Mouse (Mus musculus) MEL (cell line): Measurements from ENCODE around the gene Cdc42bpb. TPM values are rescaled to one million over a fixed set of nuclear protein-coding genes. Genes with fewer than 3 reads are reported as not detected.

Experiments
- DNase-seq: peaks from one replicate; pipeline ENCODE4 v3.0.0; 2011; ENCODE audit warnings: low read depth, low spot score
- H3K27ac ChIP-seq: 2 replicates; pipeline ENCODE4 v1.5.1; 2012; ENCODE audit warnings: low read depth, mild to moderate bottlenecking, control low read depth, low read length, moderate library complexity; ENCODE audit not compliant: control insufficient read depth
- H3K27me3 ChIP-seq, 2 experiments: fragments of 150-350 bp in 1 of 2; sonication (generic) in 1 of 2; 2 replicates each; pipeline ENCODE4 v1.6.1; 2012; ENCODE audit warnings: low read length in 2 of 2, mild to moderate bottlenecking in 2 of 2, improper control_type of control experiment in 1 of 2, moderate library complexity in 1 of 2; ENCODE audit not compliant: insufficient read depth in 2 of 2, control insufficient read depth in 1 of 2
- H3K36me3 ChIP-seq, 2 experiments: 2 replicates each; pipeline ENCODE4 v1.6.1; 2012 to 2014; ENCODE audit warnings: low read length in 2 of 2, improper control_type of control experiment in 1 of 2, inconsistent platforms in 1 of 2, mild to moderate bottlenecking in 1 of 2; ENCODE audit not compliant: insufficient read depth in 2 of 2, control insufficient read depth in 1 of 2
- H3K4me1 ChIP-seq, 2 experiments: fragments of 150-350 bp in 1 of 2; sonication (generic) in 1 of 2; 2 replicates each; pipeline ENCODE4 v1.6.1; 2012; ENCODE audit warnings: low read length in 2 of 2, improper control_type of control experiment in 1 of 2, mild to moderate bottlenecking in 1 of 2; ENCODE audit not compliant: insufficient read depth in 2 of 2, control insufficient read depth in 1 of 2
- H3K4me3 ChIP-seq, 2 experiments: fragments of 150-350 bp in 1 of 2; sonication (generic) in 1 of 2; 2 replicates each; pipeline ENCODE4 v1.5.1; 2012; ENCODE audit warnings: low read depth in 2 of 2, low read length in 2 of 2, mild to moderate bottlenecking in 2 of 2, moderate library complexity in 2 of 2, control low read depth in 1 of 2, improper control_type of control experiment in 1 of 2; ENCODE audit not compliant: control insufficient read depth in 1 of 2, insufficient read depth in 1 of 2
- H3K79me2 ChIP-seq: 2 replicates; pipeline ENCODE4 v1.6.1; 2012; ENCODE audit warnings: mild to moderate bottlenecking, low read length, moderate library complexity; ENCODE audit not compliant: control insufficient read depth, poor library complexity, insufficient read depth
- H3K9ac ChIP-seq: 2 replicates; pipeline ENCODE4 v1.6.1; 2012; ENCODE audit warnings: low read depth, mild to moderate bottlenecking, control low read depth, low read length, moderate library complexity; ENCODE audit not compliant: control insufficient read depth, poor library complexity, severe bottlenecking
- H3K9me3 ChIP-seq: fragments of 150-350 bp; sonication (generic); replicated peaks from 2 replicates; pipeline ENCODE4 v1.6.1; 2012; ENCODE audit warnings: mild to moderate bottlenecking, low read length, improper control_type of control experiment, moderate library complexity; ENCODE audit not compliant: insufficient read depth
- CHD1 ChIP-seq: IDR thresholded peaks from 2 replicates; pipeline ENCODE4 v1.6.1; 2012; ENCODE audit warnings: low read depth, mild to moderate bottlenecking, inconsistent platforms, low read length, improper control_type of control experiment
- CTCF ChIP-seq, 3 experiments: IDR thresholded peaks in 2 of 3; conservative IDR thresholded peaks in 1 of 3; 2 replicates each; pipeline ENCODE4 v1.5.1; 2011 to 2012; ENCODE audit warnings: low read length in 3 of 3, low read depth in 2 of 3, mild to moderate bottlenecking in 2 of 3, improper control_type of control experiment in 1 of 3, inconsistent platforms in 1 of 3, mixed read lengths in 1 of 3, moderate library complexity in 1 of 3; ENCODE audit not compliant: control insufficient read depth in 1 of 3, insufficient read depth in 1 of 3, poor library complexity in 1 of 3, severe bottlenecking in 1 of 3
- EP300 ChIP-seq, 2 experiments: IDR thresholded peaks; 2 replicates each; pipeline ENCODE4 v1.6.1; 2011; ENCODE audit warnings: improper control_type of control experiment in 2 of 2, low read length in 2 of 2, low read depth in 1 of 2, mild to moderate bottlenecking in 1 of 2
- ETS1 ChIP-seq: IDR thresholded peaks from 2 replicates; pipeline ENCODE4 v1.6.1; 2012; ENCODE audit warnings: low read depth, mild to moderate bottlenecking, inconsistent platforms, low read length, improper control_type of control experiment, moderate library complexity
- GABPA ChIP-seq: IDR thresholded peaks from 2 replicates; pipeline ENCODE4 v1.6.1; 2012; ENCODE audit warnings: low read depth, mild to moderate bottlenecking, inconsistent platforms, low read length, improper control_type of control experiment, moderate library complexity
- HCFC1 ChIP-seq: IDR thresholded peaks from 2 replicates; pipeline ENCODE4 v1.6.1; 2012; ENCODE audit warnings: low read depth, mild to moderate bottlenecking, inconsistent platforms, low read length, improper control_type of control experiment, moderate library complexity
- KAT2A ChIP-seq: conservative IDR thresholded peaks from 2 replicates; pipeline ENCODE4 v1.6.1; 2012; ENCODE audit warnings: low read depth, low read length, improper control_type of control experiment, inconsistent platforms
- MAFK ChIP-seq: IDR thresholded peaks from 2 replicates; pipeline ENCODE4 v1.6.1; 2011; ENCODE audit warnings: low read depth, mild to moderate bottlenecking, low read length, improper control_type of control experiment, borderline replicate concordance
- MAX ChIP-seq: IDR thresholded peaks from 2 replicates; pipeline ENCODE4 v1.6.1; 2011; ENCODE audit warnings: low read length, improper control_type of control experiment
- MAZ ChIP-seq: IDR thresholded peaks from 2 replicates; pipeline ENCODE4 v1.6.1; 2012; ENCODE audit warnings: low read depth, mild to moderate bottlenecking, inconsistent platforms, low read length, improper control_type of control experiment
- MYC ChIP-seq: IDR thresholded peaks from 2 replicates; pipeline ENCODE4 v1.6.1; 2011; ENCODE audit warnings: low read depth, mild to moderate bottlenecking, low read length, improper control_type of control experiment, moderate library complexity
- NRF1 ChIP-seq: IDR thresholded peaks from 2 replicates; pipeline ENCODE4 v1.6.1; 2014; ENCODE audit warnings: low read depth, mild to moderate bottlenecking, inconsistent platforms, low read length, improper control_type of control experiment, moderate library complexity; ENCODE audit not compliant: poor library complexity, insufficient read depth, severe bottlenecking
- POLR2AphosphoS2 ChIP-seq: IDR thresholded peaks from 2 replicates; pipeline ENCODE4 v1.6.1; 2011; ENCODE audit warnings: low read length, improper control_type of control experiment
- POLR2AphosphoS5 ChIP-seq: IDR thresholded peaks from 2 replicates; pipeline ENCODE4 v1.6.1; 2012; ENCODE audit warnings: low read depth, borderline replicate concordance, mild to moderate bottlenecking, inconsistent platforms, low read length, moderate library complexity, mixed read lengths
- TAL1 ChIP-seq: IDR thresholded peaks from 2 replicates; pipeline ENCODE4 v1.6.1; 2012; ENCODE audit warnings: mild to moderate bottlenecking, inconsistent platforms, low read length, moderate library complexity, mixed read lengths
- TBP ChIP-seq: IDR thresholded peaks from 2 replicates; pipeline ENCODE4 v1.8.0; 2011; ENCODE audit warnings: low read depth, low read length, improper control_type of control experiment
- TCF12 ChIP-seq: IDR thresholded peaks from 2 replicates; pipeline ENCODE4 v1.6.1; 2014; ENCODE audit warnings: low read depth, mild to moderate bottlenecking, inconsistent platforms, low read length, improper control_type of control experiment, moderate library complexity
- USF2 ChIP-seq, 2 experiments: IDR thresholded peaks; 2 replicates each; pipeline ENCODE4 v1.6.1; 2011 to 2012; ENCODE audit warnings: improper control_type of control experiment in 2 of 2, low read length in 2 of 2, borderline replicate concordance in 1 of 2, inconsistent platforms in 1 of 2, low read depth in 1 of 2, mild to moderate bottlenecking in 1 of 2; ENCODE audit not compliant: insufficient read depth in 1 of 2
- ZMIZ1 ChIP-seq: IDR thresholded peaks from 2 replicates; pipeline ENCODE4 v1.6.1; 2012; ENCODE audit warnings: low read depth, mild to moderate bottlenecking, inconsistent platforms, low read length, improper control_type of control experiment, moderate library complexity
- ZNF384 ChIP-seq: IDR thresholded peaks from 2 replicates; pipeline ENCODE4 v1.6.1; 2012; ENCODE audit warnings: low read depth, mild to moderate bottlenecking, inconsistent platforms, low read length, improper control_type of control experiment
- polyA plus RNA-seq, 2 experiments: library from polyadenylated mRNA; stranded (reverse) in 1 of 2; unstranded in 1 of 2; fragments of >175 nt in 1 of 2; fragments of >200 nt in 1 of 2; gene quantifications; 2 replicates each; pipeline versions ENCODE4 v1.2.1 to v1.2.4; 2012; ENCODE audit warnings: low replicate concordance in 2 of 2, low read depth in 1 of 2; ENCODE audit not compliant: insufficient read length in 2 of 2, insufficient read depth in 1 of 2, missing spikeins in 1 of 2
- total RNA-seq: library from RNA; depleted of rRNA; stranded (reverse); fragments of 300-350 nt; gene quantifications from 2 replicates; pipeline ENCODE4 v1.2.3, GENCODE M21; 2012

Gene Cdc42bpb
- total and polyA plus RNA-seq, 3 experiments: not detected

DNA sequence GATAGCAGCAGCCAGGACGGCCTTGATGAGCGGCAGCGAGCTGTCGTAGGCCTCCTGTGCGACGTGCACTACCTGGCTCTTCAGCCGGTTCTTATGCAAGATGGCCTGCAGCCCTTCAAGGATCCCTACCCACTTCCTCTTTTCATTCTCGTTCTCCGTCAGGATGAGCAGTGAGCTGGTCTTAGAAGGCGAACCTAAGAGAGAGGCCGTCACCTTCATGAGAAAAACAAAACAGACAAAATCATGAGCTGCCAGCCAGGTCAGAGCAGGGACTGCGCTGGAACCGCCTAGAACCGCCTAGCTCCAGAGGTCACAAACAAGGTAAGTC, 75.5 kb downstream of the Cdc42bpb start:
- DNase-seq: peak; percentile 12
- H3K27me3 ChIP-seq: no peaks in the 10 kb centered on the region; a peak in 1 of 4 replicates
- TF ChIP-seq POLR2AphosphoS2 (no peak), EP300 (IDR thresholded peaks at IDR 0.05; ENCODE audit: low read depth in 1 of 2, low read length in 2 of 2) (no peak), ETS1 (no peak), MYC (no peak), MAX (no peak), MAZ (no peak), KAT2A (no peak), CTCF (IDR thresholded peaks at IDR 0.05 in 2 of 3, conservative IDR thresholded peaks at IDR 0.05 in 1 of 3; ENCODE audit: control insufficient read depth in 1 of 3, insufficient read depth in 1 of 3, low read depth in 2 of 3, low read length in 3 of 3, poor library complexity in 1 of 3, severe bottlenecking in 1 of 3) (no peak), TBP (no peak), USF2 (IDR thresholded peaks at IDR 0.05; ENCODE audit: borderline replicate concordance in 1 of 2, insufficient read depth in 1 of 2, low read depth in 1 of 2, low read length in 2 of 2) (no peak), TAL1 (no peak), POLR2AphosphoS5 (no peak), HCFC1 (no peak), ZMIZ1 (no peak), GABPA (no peak), TCF12 (no peak), NRF1 (no peak), MAFK (no peak), CHD1 (no peak)
- no peaks in the 10 kb centered on the region for H3K36me3 ChIP-seq
- H3K79me2 ChIP-seq: no peaks in the 10 kb centered on the region
- H3K4me3 ChIP-seq: no peak overlapping the region
- H3K27ac ChIP-seq: no peak overlapping the region
- no peaks in the 10 kb centered on the region for H3K4me1 ChIP-seq
- H3K9me3 ChIP-seq: no peaks in the 10 kb centered on the region
- no peak overlapping the region for H3K9ac ChIP-seq

DNA sequence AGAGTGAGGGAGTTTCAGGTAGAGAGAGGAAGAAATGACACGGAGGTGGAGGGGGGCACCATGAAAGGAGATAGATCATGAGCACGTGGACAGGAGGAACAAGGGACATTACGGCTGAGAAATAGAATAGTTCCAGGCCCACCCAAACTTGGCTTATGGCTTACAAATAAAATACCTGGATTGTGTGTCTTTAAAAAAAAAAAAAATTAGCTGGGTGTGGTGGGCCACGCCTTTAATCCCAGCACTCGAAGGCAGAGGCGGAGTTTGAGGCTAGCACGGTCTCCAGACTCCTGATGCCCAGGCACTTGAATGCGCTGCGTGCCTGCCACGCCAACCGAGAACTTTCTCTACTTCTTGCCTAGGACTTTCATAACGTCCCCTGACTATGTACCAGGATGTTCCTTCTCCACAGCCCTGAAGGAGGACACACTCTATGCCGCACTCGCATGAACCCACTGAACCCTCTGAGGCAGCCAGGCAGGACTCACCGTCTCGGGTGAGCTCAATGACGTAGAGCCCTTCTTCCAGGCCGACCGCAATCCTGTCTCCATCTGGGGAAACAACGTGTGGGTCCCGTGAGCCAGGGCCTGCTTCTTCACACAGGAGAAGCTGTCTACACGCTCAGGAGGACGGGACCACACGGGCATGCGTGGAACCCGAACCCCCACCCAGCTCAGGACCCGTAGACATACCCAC, 76.0 kb downstream of the Cdc42bpb start:
- Histone ChIP-seq H3K4me1 (no peaks in the 10 kb centered on the region), H3K9ac (no peak overlapping the region), H3K79me2 (no peaks in the 10 kb centered on the region), H3K4me3 (no peak overlapping the region), H3K27me3 (no peaks in the 10 kb centered on the region; a peak in 1 of 4 replicates), H3K36me3 (no peaks in the 10 kb centered on the region), H3K27ac (no peak overlapping the region), H3K9me3 (no peaks in the 10 kb centered on the region)
- TF ChIP-seq ZNF384: 0 out of 2 replicates have a peak, but pooled peaks have one; percentile 27
- TF ChIP-seq USF2 (IDR thresholded peaks at IDR 0.05; ENCODE audit: borderline replicate concordance in 1 of 2, insufficient read depth in 1 of 2, low read depth in 1 of 2, low read length in 2 of 2): no peak
- no peak for DNase-seq
